Mouse (Mus musculus): ENCODE measurements around the gene Cxcr5. TPM values are rescaled to one million over a fixed set of nuclear protein-coding genes. Genes with fewer than 3 reads are reported as not detected.

Gene Cxcr5
- polyA plus RNA-seq, 1 experiment from 2014 or later = 0.17 TPM

DNA sequence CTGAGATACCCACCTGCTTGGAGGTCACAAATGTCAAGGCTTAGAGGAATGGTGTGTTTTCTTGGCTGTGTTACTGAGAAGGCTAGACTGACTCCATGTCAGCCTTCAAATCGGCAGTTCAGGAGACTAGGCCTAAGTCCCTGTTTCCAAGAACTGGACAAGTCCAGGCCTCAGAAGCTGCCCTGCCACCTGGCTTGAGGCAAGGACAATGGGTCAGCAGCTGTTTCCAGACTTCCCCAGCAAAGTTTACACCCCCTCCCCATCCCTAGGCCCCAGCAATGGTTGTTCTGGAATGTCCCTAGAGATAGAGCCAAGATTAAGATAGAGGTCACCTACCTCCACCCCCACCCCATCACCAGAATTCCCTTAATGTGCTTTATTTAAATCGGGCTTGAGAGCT lies 36.1 kb upstream of the Cxcr5 start:
- H3K9ac ChIP-seq (replicated peaks; ENCODE audit: low read depth) = no peak overlapping the region
- H3K27me3 ChIP-seq (replicated peaks; ENCODE audit: insufficient read depth, low read length) = no peaks in the 10 kb centered on the region
- no peaks in the 10 kb centered on the region for H3K9me3 ChIP-seq (ENCODE audit: low read length)
- H3K4me3 ChIP-seq (ENCODE audit: low read depth, low read length) = no peak overlapping the region
- 90% methylated on average over 2 of the region's 2 CpGs for WGBS
- no peak overlapping the region for H3K4me2 ChIP-seq (replicated peaks; ENCODE audit: low read depth, low read length)
- no peaks in the 10 kb centered on the region for H3K36me3 ChIP-seq (ENCODE audit: insufficient read depth, low read length)
- DNase-seq (ENCODE audit: low spot score) (no peak), ATAC-seq (no peak)
- peaks cover 8% of the 10 kb centered on the region; the same call in 1 of the 2 replicates for H3K4me1 ChIP-seq (ENCODE audit: insufficient read depth, low read depth, low read length)
- no peak for TF ChIP-seq EP300 (IDR thresholded peaks at IDR 0.05)
- no peak for TF ChIP-seq CTCF (IDR thresholded peaks at IDR 0.05)
- H3K27ac ChIP-seq (ENCODE audit: low read length) = no peak overlapping the region

DNA sequence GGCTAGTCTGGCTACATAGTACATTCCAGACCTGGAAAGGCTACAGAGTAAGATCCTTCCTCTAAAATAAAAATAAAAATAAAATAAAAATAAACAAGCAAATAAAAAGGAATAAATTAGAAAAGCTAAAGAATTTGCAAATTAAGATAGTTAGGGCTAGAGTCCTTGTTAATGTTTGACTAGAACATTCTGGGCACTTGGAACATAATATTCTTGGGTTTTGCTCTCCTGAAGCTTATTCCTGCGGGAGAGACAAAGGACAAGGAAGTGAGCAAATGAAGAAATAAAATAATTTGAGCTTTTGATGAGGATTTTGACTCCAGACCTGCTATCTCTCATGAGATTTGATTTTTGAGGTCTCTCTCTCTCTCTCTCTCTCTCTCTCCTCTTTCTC lies 33.9 kb upstream of the Cxcr5 start:
- H3K4me2 ChIP-seq (replicated peaks; ENCODE audit: low read depth, low read length) = no peak overlapping the region
- H3K36me3 ChIP-seq (ENCODE audit: insufficient read depth, low read length) = no peaks in the 10 kb centered on the region
- H3K4me3 ChIP-seq (ENCODE audit: low read depth, low read length) = no peak overlapping the region
- no peaks in the 10 kb centered on the region for H3K9me3 ChIP-seq (ENCODE audit: low read length)
- ATAC-seq (no peak), DNase-seq (ENCODE audit: low spot score) (no peak)
- WGBS = 62% methylated on average over 1 of the region's 1 CpGs
- no peak for TF ChIP-seq CTCF (IDR thresholded peaks at IDR 0.05)
- TF ChIP-seq EP300 (IDR thresholded peaks at IDR 0.05) = no peak
- no peak overlapping the region for H3K9ac ChIP-seq (replicated peaks; ENCODE audit: low read depth)
- H3K4me1 ChIP-seq (ENCODE audit: insufficient read depth, low read depth, low read length) = peaks cover 8% of the 10 kb centered on the region; the same call in 1 of the 2 replicates
- no peak overlapping the region for H3K27ac ChIP-seq (ENCODE audit: low read length)
- H3K27me3 ChIP-seq (replicated peaks; ENCODE audit: insufficient read depth, low read length) = no peaks in the 10 kb centered on the region

DNA sequence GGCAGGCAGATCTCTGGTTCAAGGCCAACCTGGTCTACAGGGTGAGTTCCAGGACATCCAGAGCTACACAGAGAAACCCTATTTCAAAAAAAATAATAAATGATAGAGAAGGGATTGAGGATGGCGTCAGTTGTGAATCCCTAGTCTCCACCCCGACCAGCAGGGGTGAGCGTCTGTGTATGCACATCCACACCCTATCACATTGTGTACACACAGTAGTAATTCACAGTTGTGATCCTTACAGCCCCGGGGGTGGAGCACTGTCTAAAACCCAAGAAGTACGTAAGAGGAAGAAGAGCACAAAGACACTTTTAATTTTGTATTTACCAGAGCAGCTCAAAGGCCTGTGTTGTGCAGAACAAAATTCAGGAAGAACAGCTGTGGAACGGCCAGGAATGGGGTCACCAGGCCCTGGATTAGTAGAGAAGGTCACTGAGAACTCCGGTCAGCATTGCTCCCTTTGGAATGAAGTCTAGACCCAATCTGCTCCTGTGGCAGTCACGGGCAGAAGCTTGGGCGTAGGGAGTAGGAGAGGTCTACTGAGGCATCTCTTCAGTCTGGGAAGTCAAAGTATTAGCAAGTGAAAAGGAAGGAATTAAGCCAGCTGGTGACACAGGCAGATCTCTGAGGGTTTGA lies 33.3 kb upstream of the Cxcr5 start:
- 80% methylated on average over 9 of the region's 9 CpGs for WGBS
- ATAC-seq = no peak
- no peaks in the 10 kb centered on the region for H3K36me3 ChIP-seq (ENCODE audit: insufficient read depth, low read length)
- no peaks in the 10 kb centered on the region for H3K9me3 ChIP-seq (ENCODE audit: low read length)
- H3K4me3 ChIP-seq (ENCODE audit: low read depth, low read length) = no peak overlapping the region
- no peak overlapping the region for H3K4me2 ChIP-seq (replicated peaks; ENCODE audit: low read depth, low read length)
- no peak for DNase-seq (ENCODE audit: low spot score)
- peaks cover 8% of the 10 kb centered on the region; the same call in 1 of the 2 replicates for H3K4me1 ChIP-seq (ENCODE audit: insufficient read depth, low read depth, low read length)
- no peak for TF ChIP-seq CTCF (IDR thresholded peaks at IDR 0.05)
- no peak for TF ChIP-seq EP300 (IDR thresholded peaks at IDR 0.05)
- no peaks in the 10 kb centered on the region for H3K27me3 ChIP-seq (replicated peaks; ENCODE audit: insufficient read depth, low read length)
- no peak overlapping the region for H3K27ac ChIP-seq (ENCODE audit: low read length)
- no peak overlapping the region for H3K9ac ChIP-seq (replicated peaks; ENCODE audit: low read depth)

DNA sequence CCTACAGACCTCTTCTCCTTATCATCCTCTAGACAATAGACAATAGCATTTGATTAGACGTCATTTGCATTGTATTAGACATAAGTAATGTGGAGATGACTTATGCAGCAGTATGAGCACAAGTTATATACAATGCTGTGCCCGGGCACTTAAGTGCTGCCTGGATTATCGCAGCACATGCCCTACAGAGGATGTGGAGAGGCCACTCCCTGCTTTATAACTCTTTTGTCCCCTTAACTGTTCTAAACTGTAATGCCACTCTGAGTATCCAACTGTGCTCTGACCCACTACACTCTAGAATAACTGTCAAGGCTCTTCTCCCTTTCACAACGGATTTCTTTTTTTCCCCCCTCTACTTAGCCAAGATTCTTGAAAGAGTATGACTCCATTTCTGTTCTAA lies 32.2 kb upstream of the Cxcr5 start:
- 51% methylated on average over 4 of the region's 4 CpGs for WGBS
- TF ChIP-seq CTCF (IDR thresholded peaks at IDR 0.05) (no peak), EP300 (IDR thresholded peaks at IDR 0.05) (no peak)
- Histone ChIP-seq H3K27ac (ENCODE audit: low read length) (no peak overlapping the region), H3K4me3 (ENCODE audit: low read depth, low read length) (no peak overlapping the region), H3K4me2 (replicated peaks; ENCODE audit: low read depth, low read length) (no peak overlapping the region), H3K4me1 (ENCODE audit: insufficient read depth, low read depth, low read length) (0 out of 2 replicates have a peak, but pooled peaks cover 3% of the 10 kb centered on the region), H3K9ac (replicated peaks; ENCODE audit: low read depth) (no peak overlapping the region), H3K9me3 (ENCODE audit: low read length) (no peaks in the 10 kb centered on the region), H3K27me3 (replicated peaks; ENCODE audit: insufficient read depth, low read length) (no peaks in the 10 kb centered on the region), H3K36me3 (ENCODE audit: insufficient read depth, low read length) (no peaks in the 10 kb centered on the region)
- no peak for DNase-seq (ENCODE audit: low spot score)
- ATAC-seq = no peak

DNA sequence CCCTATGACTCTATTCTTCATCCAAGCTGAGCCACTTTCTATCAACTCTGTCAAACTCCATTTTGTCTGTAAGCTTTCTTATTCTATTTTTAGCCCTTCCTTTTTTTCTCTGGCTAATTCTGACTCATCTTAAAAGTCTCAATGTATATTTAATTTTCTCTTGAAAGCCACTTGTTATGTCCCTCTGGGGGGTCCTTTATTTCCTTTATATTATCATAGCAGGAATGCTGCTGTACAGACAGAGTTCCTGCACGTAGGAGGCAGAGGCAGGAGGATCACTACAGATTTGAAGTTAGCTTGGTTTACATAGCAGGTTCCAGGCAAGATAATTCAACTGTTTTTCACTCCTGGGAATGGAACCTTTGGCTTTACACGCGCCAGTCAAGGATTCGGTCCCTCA lies 31.5 kb upstream of the Cxcr5 start:
- no peak for ATAC-seq
- Histone ChIP-seq H3K4me1 (ENCODE audit: insufficient read depth, low read depth, low read length) (no peaks in the 10 kb centered on the region), H3K27me3 (replicated peaks; ENCODE audit: insufficient read depth, low read length) (no peaks in the 10 kb centered on the region), H3K4me3 (ENCODE audit: low read depth, low read length) (no peak overlapping the region), H3K4me2 (replicated peaks; ENCODE audit: low read depth, low read length) (no peak overlapping the region), H3K27ac (ENCODE audit: low read length) (no peak overlapping the region), H3K9me3 (ENCODE audit: low read length) (no peaks in the 10 kb centered on the region), H3K36me3 (ENCODE audit: insufficient read depth, low read length) (no peaks in the 10 kb centered on the region), H3K9ac (replicated peaks; ENCODE audit: low read depth) (no peak overlapping the region)
- TF ChIP-seq EP300 (IDR thresholded peaks at IDR 0.05) (no peak), CTCF (IDR thresholded peaks at IDR 0.05) (no peak)
- no peak for DNase-seq (ENCODE audit: low spot score)
- 74% methylated on average over 4 of the region's 4 CpGs for whole genome bisulfite sequencing

DNA sequence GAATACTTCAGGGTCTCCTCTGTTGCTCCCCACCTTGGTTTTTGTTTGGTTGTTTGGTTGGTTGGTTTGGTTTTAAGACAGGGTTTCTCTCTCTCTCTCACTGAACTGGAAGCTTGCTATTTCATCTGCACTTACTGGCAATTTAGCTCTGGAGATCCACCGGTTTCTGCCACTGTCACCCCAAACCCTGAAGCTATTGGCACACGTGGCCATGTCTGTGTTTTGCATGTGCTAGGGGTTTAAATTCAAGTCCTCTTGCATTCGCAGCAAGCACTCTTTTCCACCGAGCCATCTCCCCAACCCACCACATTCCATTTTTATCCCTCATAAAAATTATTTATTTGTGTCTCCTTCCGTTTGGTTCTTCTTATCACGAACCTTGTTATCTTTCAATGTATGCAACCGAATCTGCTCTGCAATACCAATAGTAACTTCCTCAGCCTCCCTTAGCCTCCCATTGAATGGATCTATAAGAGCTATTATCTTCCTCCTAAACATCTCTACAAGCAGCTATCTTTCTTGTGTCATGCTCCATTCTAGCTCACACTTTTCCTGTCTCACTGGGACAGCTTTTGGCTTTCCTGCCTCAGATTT lies 30.0 kb upstream of the Cxcr5 start:
- H3K9me3 ChIP-seq (ENCODE audit: low read length) = no peaks in the 10 kb centered on the region
- no peak overlapping the region for H3K4me3 ChIP-seq (ENCODE audit: low read depth, low read length)
- DNase-seq (ENCODE audit: low spot score) = no peak
- H3K36me3 ChIP-seq (ENCODE audit: insufficient read depth, low read length) = no peaks in the 10 kb centered on the region
- no peak for TF ChIP-seq EP300 (IDR thresholded peaks at IDR 0.05)
- no peak for TF ChIP-seq CTCF (IDR thresholded peaks at IDR 0.05)
- H3K4me1 ChIP-seq (ENCODE audit: insufficient read depth, low read depth, low read length) = no peaks in the 10 kb centered on the region
- no peak overlapping the region for H3K4me2 ChIP-seq (replicated peaks; ENCODE audit: low read depth, low read length)
- no peak overlapping the region for H3K9ac ChIP-seq (replicated peaks; ENCODE audit: low read depth)
- H3K27ac ChIP-seq (ENCODE audit: low read length) = no peak overlapping the region
- WGBS = 54% methylated on average over 7 of the region's 7 CpGs
- no peaks in the 10 kb centered on the region for H3K27me3 ChIP-seq (replicated peaks; ENCODE audit: insufficient read depth, low read length)
- ATAC-seq = no peak

All from lung, postnatal 0 days (tissue).